Mouse (Mus musculus) Patski (cell line): ENCODE data around the gene Mpzl2. TPM values are rescaled to one million over a fixed set of nuclear protein-coding genes. Genes with fewer than 3 reads are reported as not detected.
A peak's percentile ranks its signal among the peaks of the same experiment; 100 is the strongest.
"Not testable (repeated sequence)": the region's sequence is repeated elsewhere in the genome, so short reads cannot be mapped to it uniquely, and the experiment has no call there.

ENCODE experiments used
- ATAC-seq: fragments of 100-300 bp; one replicate; pipeline ENCODE4 v1.8.0; 2021
- CTCF ChIA-PET: fragments of 350-600 bp; sonication (Branson Sonifier 250); formaldehyde crosslinking; loops from one replicate; lab custom pipeline; 2022; ENCODE audit warnings: inconsistent platforms; lab: Charles Lee
- POLR2A ChIA-PET: fragments of 350-600 bp; sonication (Branson Sonifier 250); formaldehyde crosslinking; loops from one replicate; lab custom pipeline; 2022; ENCODE audit warnings: antibody characterized with exemption, inconsistent platforms; lab: Charles Lee
- DNase-seq: peaks from one replicate; pipeline ENCODE4 v3.0.0-alpha.2; 2011; ENCODE audit warnings: low read depth, low spot score
- H3K27me3 ChIP-seq: fragments of 371-371 bp; one replicate; pipeline ENCODE4 v1.5.1; 2021
- CTCF ChIP-seq: fragments of 100-300 bp; IDR thresholded peaks from one replicate; pipeline ENCODE4 v1.5.1; 2021
- in situ Hi-C: fragments of 300-500 bp; cut with MboI; formaldehyde crosslinking; loops from 3 replicates; pipeline ENCODE4 v1.11.1; 2018; ENCODE audit warnings: low pct_unique_long_range_greater_than_20kb, mixed read lengths
- polyA plus RNA-seq: library from polyadenylated mRNA; unstranded; gene quantifications from one replicate; pipeline ENCODE4 v1.2.3, GENCODE M21; 2021

Gene Mpzl2
- polyA plus RNA-seq, 1 experiment from 2014 or later = not detected

DNA sequence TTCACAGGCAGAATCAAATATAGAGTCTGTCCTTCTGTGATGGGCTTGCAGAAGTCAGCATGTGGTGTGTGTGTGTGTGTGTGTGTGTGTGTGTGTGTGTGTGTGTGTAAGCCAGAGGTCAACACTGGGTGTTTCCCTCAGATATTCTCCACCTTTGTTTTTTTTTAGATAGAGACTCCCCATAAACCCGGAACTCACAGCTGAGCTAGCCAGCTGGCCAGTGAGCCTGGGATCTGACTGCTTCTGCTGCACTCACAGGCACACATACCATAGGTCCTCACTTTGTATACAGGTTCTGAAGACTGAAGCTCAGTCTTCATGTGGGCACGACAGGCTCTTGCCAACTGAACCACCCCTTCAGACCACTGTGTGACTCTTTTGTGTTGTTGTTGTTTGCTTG is 7.3 kb upstream of the Mpzl2 start:
- H3K27me3 ChIP-seq = peaks cover 54% of the 10 kb centered on the region
- ChIA-PET POLR2A (no interaction called here), CTCF (no interaction called here)
- DNase-seq (no peak), ATAC-seq (no peak)
- no peak for TF ChIP-seq CTCF
- in situ Hi-C loops = no loop called here

DNA sequence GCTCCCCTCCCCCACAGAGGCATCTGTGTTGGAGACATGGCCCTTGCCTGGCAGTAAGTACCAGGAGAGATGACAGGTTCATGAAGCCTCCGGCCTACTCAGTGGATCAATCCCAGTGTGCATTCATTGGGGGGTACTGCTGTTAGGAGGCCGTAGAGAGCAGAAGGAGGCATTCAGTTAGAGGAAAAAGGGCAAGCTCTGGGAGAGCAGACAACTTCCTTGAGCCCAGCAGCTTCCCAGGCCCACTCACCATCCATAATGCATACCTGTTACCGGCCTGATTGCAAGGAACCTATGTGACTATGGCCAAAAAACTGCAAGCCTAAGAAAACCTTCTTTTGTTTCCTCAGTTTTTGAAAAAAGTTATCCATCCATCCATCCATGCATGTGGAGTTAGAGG is 5.1 kb upstream of the Mpzl2 start:
- ATAC-seq = no peak
- no peak for TF ChIP-seq CTCF
- peaks cover 53% of the 10 kb centered on the region for H3K27me3 ChIP-seq
- no peak for DNase-seq
- CTCF ChIA-PET = no interaction called here
- POLR2A ChIA-PET = no interaction called here
- in situ Hi-C loops = no loop called here

DNA sequence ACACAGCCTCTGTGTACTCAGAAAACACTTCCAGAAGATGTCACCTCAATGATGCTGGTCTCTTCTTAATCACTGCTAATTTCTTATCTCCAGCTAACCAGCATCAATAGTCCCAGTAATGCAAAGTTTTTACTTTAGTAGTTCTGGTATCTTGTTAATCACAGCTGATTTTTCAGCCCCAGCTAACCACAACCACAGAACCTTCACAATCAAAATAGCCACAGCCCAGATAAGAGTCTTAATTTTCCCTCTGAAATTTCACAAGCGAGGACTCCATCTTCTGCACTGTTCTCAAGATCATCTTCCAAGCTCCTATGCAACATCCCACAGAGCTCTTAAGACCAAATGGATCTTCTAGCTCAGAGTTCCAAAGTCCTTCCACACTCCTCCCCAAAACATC is 1.8 kb upstream of the Mpzl2 start:
- H3K27me3 ChIP-seq = peaks cover 68% of the 10 kb centered on the region
- ATAC-seq, in situ Hi-C loops, DNase-seq, POLR2A ChIA-PET: not testable (repeated sequence)
- CTCF ChIA-PET = interaction anchor here (1.0 to 1.1 kb wide), 2 partner anchors 10 to 15 kb away, joined by 3 read pairs; no protein-coding TSS in a partner anchor

DNA sequence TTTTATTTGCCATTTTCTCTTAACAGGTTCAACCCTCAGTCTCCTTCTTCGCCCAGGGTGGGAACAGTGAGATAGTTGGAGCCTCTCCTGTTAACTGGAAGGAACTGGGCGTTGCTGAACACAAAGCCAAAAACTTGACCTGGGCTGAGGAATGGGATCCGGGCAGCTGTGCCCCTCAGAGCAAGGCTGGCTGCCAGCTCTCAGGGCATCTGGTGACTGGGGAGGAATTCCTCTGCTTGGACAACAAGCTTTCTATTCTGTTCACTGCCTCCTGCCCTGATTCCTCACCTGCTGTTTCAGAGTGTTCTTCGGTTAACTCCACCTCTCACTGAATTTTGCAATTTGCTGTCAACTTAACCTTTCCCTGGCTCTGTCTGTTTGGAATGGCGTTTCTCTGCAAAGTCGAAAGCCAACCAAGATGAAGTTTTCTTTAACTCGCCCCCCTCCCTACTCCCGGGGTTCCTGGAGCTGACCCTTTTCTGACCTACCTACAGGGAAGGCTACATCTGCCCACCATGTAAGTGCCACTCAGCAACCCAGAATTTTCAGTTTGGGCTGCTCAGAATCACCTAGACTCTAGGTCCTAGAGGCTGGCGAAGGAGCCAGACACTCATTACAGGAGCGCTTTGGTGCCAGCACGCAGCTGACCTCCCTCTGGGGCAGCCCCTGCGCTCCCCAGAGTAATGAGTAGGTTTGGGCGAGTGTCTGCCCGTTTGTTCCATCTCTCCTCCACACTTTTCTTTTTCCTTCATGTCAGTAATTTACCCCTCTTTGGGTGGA is 657 bp downstream of the Mpzl2 start:
- no peak for TF ChIP-seq CTCF
- DNase-seq (no peak), ATAC-seq (no peak)
- ChIA-PET POLR2A (no interaction called here), CTCF (no interaction called here)
- in situ Hi-C loops = no loop called here
- H3K27me3 ChIP-seq = peaks cover 68% of the 10 kb centered on the region

DNA sequence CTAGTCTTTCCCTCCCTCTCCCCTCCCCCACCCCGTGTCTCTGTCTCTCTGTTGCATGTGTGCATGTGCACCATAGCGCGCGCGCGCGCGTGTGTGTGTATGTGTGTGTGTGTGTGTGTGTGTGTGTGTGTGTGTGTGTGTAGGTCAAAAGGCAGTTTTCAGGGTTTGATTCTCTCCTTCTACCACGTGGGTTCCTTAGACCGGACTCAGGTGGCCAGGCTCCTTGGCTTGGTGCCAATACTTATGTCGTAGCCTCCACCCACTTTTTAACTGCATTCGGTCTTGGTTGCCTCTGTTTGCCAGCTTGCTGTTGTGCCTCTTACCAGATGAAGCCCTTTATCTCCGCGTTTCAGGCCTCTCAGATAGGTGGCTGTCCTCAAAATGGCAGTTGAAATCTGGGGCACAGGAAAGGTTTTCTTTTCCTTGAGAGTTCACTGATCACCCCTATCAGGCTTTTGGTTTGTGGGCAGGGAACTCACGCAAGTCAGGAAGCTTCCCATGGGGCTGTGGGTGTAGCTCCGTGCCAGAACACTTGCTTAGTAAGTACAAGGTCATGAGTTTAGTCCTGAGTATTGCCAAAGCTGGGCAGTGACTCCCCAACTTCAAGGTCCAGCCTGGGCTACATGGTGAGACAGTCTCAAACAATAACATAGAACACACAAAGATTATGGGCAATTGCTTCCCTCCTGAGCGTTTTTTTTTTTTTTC is 1.7 kb downstream of the Mpzl2 start:
- no peak for TF ChIP-seq CTCF
- CTCF ChIA-PET = no interaction called here
- in situ Hi-C loops = no loop called here
- peaks cover 66% of the 10 kb centered on the region for H3K27me3 ChIP-seq
- POLR2A ChIA-PET = no interaction called here
- ATAC-seq = no peak
- DNase-seq = no peak

DNA sequence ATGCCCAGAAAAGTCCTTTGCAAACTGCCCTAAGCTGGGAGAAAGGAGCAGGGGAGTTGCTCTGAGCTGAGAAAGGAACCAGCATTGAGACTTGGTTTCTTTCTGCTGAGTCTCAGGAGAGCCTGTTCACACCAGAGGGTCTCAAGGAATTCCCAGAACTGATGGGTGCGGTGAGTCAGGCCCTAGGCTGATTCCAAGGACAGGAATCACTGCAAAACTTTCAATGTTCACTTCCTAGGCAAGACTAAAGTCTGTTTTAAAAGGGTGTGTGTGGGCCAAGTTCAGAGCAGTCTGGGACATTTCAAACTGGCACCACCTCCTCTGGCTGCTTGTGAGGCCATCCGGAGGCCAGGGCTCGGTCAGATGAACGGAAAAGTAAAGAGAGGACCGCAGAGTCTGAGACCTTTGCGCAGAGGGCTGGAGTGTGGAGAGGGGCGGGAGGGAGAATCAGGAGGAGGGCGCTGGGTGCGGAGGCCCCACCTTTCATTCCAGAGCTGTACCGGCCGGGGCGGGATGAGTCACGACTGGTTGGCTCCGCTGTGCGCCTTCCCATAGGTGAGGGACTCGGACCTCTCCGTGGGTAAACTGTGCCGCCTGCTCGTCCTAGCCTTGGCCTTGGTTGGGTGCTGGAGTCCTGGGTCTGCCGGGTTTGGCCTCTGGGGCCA is 2.6 kb downstream of the Mpzl2 start:
- no peak for DNase-seq
- H3K27me3 ChIP-seq = peaks cover 71% of the 10 kb centered on the region
- ChIA-PET CTCF (no interaction called here), POLR2A (no interaction called here)
- no peak for ATAC-seq
- no peak for TF ChIP-seq CTCF
- in situ Hi-C loops = no loop called here

DNA sequence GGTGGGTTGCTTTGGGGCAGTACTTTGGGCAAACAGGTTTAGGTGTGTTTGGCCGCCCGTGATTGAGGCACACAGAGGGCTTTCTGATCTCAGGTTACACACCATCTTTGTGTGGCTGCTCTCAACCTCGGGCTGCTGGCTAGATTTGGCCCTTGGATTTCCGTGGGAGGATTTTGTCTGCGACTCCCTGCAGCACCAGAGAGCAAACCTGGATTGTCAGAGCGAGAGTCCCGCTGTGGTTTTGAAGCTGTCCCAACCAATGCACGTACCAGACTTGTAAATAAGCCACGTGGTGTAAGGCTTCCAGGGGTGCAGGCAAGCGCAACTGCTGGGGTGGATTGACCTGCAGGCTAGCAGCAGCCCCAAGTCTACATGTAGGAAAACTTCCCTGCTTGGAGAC is 3.3 kb downstream of the Mpzl2 start:
- H3K27me3 ChIP-seq = peaks cover 71% of the 10 kb centered on the region
- TF ChIP-seq CTCF = no peak
- POLR2A ChIA-PET = no interaction called here
- DNase-seq = no peak
- in situ Hi-C loops = no loop called here
- CTCF ChIA-PET = no interaction called here
- no peak for ATAC-seq

DNA sequence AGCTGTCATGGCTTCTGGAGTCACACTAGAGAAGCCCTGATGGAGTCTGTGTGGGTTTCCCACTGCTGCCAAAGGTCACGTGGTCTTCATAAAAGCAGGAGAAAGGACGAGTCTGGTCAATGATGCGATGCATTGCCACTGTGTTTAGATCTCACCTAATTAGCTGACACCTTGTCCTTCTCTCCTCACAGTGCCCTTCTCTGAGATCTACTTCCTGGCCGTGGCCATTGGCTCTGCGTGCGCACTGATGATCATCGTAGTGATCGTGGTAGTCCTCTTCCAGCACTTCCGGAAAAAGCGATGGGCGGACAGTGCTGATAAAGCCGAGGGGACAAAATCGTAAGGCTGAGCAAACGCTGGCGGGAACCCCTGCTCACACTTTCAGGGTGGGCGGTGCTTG is 7.4 kb downstream of the Mpzl2 start:
- H3K27me3 ChIP-seq = peaks cover 58% of the 10 kb centered on the region
- CTCF ChIA-PET = interaction anchor here (1.2 kb wide), 1 partner anchor 9 kb away, joined by 3 read pairs; no protein-coding TSS in a partner anchor
- in situ Hi-C loops = no loop called here
- no peak for DNase-seq
- TF ChIP-seq CTCF = no peak
- no peak for ATAC-seq
- POLR2A ChIA-PET = no interaction called here

DNA sequence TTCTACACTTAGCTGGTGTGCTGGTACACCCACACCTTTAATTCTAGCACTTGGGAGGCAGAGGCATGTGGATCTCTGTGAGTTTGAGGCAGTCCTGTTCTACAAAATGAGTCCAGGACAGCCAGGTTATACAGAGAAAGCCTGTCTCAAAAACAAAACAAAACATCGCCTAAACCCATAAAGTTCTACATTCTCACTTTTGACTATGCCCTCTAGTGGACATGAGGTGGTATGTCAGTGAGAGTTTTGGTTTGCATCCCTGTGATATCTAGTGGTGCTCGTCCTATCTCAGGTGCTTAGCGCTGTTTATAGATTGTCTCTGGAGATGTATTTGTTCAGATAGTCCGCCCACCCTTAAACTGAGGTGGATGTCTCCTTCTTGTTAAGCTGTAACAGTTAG is 8.9 kb downstream of the Mpzl2 start:
- in situ Hi-C loops = no loop called here
- POLR2A ChIA-PET = no interaction called here
- TF ChIP-seq CTCF = peak; percentile 71
- CTCF ChIA-PET = interaction anchor here (1.0 to 1.5 kb wide), 4 partner anchors 10 to 26 kb away, joined by 3 read pairs; no protein-coding TSS in a partner anchor
- ATAC-seq (no peak), DNase-seq (no peak)
- H3K27me3 ChIP-seq = peaks cover 57% of the 10 kb centered on the region

DNA sequence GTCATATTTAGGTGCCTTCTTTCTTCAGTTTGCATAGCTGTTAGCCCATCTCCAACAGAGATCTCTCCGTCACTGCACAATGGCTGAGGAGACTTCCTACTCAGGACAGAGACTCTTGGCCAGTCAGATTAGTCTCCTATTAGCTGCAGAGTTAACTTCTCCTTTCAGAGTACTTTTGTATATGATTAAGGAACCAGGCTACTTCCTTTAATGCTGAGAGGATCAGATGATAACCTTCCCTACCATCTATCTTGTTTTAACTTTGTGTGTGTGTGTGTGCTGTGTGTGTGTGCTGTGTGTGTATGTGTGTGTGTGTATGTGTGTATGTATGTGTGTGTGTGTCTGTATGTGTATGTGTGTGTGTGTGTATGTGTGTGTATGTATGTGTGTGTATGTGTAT is 10.1 kb downstream of the Mpzl2 start:
- peaks cover 64% of the 10 kb centered on the region for H3K27me3 ChIP-seq
- no peak for ATAC-seq
- no peak for TF ChIP-seq CTCF
- in situ Hi-C loops = no loop called here
- CTCF ChIA-PET = no interaction called here
- no peak for DNase-seq
- POLR2A ChIA-PET = no interaction called here

DNA sequence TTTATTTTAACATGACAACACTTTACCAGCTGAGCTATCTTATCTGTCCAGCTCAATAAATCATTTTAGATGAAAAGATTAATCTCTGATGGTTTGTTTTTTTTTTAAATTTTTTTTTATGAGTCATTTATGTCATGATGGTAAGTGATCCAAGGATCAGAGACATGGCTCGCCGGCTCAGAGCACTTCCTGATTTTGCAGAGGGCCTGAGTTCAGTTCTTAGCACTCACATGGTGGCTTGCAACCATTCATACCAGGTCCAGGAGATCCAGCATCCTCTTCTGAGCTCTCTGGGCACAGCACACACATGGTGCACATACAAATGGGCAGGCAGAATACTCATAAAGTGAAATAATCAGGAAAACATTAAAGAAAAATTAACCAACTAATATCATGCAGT is 10.7 kb downstream of the Mpzl2 start:
- CTCF ChIA-PET = no interaction called here
- DNase-seq = no peak
- peaks cover 58% of the 10 kb centered on the region for H3K27me3 ChIP-seq
- ATAC-seq = no peak
- POLR2A ChIA-PET = no interaction called here
- in situ Hi-C loops = no loop called here
- TF ChIP-seq CTCF = no peak
